Mouse (Mus musculus) heart, postnatal 0 days (tissue): ENCODE data around the gene Map1lc3b.

ENCODE experiments used
- CTCF ChIP-seq: IDR thresholded peaks from 2 replicates; pipeline ENCODE4 v1.5.1; 2016; ENCODE audit warnings: antibody characterized with exemption, control low read depth, low read depth
- EP300 ChIP-seq: IDR thresholded peaks from 2 replicates; pipeline ENCODE4 v1.6.1; 2016; ENCODE audit warnings: antibody characterized with exemption, low read depth

DNA sequence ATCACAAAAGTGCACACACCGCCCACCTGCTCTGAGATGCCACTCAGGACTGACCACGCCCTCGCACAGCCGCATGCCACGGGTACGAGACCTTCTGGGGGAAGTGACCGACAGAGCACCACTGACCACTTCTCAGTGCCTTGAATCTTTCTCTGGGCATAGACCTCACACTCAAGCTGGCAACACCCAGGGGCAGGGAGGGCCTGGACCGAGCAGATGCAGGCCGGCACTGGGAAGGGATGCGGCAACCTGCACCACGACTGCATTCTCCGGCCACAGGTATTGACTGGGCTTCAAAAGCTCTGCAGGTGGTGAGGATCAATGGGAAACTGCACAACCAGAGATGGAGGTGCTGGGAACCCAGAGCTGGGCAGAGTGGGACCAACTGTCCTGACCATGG lies 12.2 kb downstream of the Map1lc3b start:
- TF ChIP-seq CTCF (no peak), EP300 (no peak)
